Mouse (Mus musculus): ENCODE data around the gene Edar. TPM values are rescaled to one million over a fixed set of nuclear protein-coding genes. Genes with fewer than 3 reads are reported as not detected.

The Edar gene
- total and polyA plus RNA-seq, 2 experiments, result under 0.01 to 0.05 TPM

- no peaks in the 10 kb centered on the region for H3K27me3 ChIP-seq (ENCODE audit: control insufficient read depth, insufficient read depth, low read length)
These were observed 25.1 kb upstream of the Edar start for GRCm38 (mm10) chr10:58700578-58700977.

GRCm38 (mm10) chr10:58700160-58700559, 24.7 kb upstream of the Edar start:
- Histone ChIP-seq H3K9ac (ENCODE audit: low read depth, low read length) (no peak overlapping the region), H3K4me1 (ENCODE audit: control insufficient read depth, insufficient read depth, low read length) (no peaks in the 10 kb centered on the region), H3K27ac (replicated peaks; ENCODE audit: insufficient read depth, low read depth, low read length) (no peak overlapping the region), H3K27me3 (ENCODE audit: control insufficient read depth, insufficient read depth, low read length) (no peaks in the 10 kb centered on the region), H3K36me3 (ENCODE audit: control insufficient read depth, insufficient read depth, low read length) (no peaks in the 10 kb centered on the region), H3K4me3 (ENCODE audit: insufficient read depth, low read depth, low read length) (no peak overlapping the region), H3K79me2 (ENCODE audit: control insufficient read depth, insufficient read depth, low read length) (no peaks in the 10 kb centered on the region)
- DNase-seq (ENCODE audit: extremely low read depth, low read depth, low spot score), result no peak
- 47% methylated on average over 4 of the region's 4 CpGs for WGBS
- TF ChIP-seq POLR2A (IDR thresholded peaks at IDR 0.05; ENCODE audit: extremely low read depth, insufficient read depth, low read length), result no peak
- TF ChIP-seq CTCF (IDR thresholded peaks at IDR 0.05; ENCODE audit: low read depth, low read length), result no peak

More at GRCm38 (mm10) chr10:58700578-58700977, 25.1 kb upstream of the Edar start:
- Histone ChIP-seq H3K4me1 (ENCODE audit: control insufficient read depth, insufficient read depth, low read length) (no peaks in the 10 kb centered on the region), H3K4me3 (ENCODE audit: insufficient read depth, low read depth, low read length) (no peak overlapping the region), H3K36me3 (ENCODE audit: control insufficient read depth, insufficient read depth, low read length) (no peaks in the 10 kb centered on the region), H3K9ac (ENCODE audit: low read depth, low read length) (no peak overlapping the region), H3K27ac (replicated peaks; ENCODE audit: insufficient read depth, low read depth, low read length) (no peak overlapping the region), H3K79me2 (ENCODE audit: control insufficient read depth, insufficient read depth, low read length) (no peaks in the 10 kb centered on the region)
- no peak for TF ChIP-seq POLR2A (IDR thresholded peaks at IDR 0.05; ENCODE audit: extremely low read depth, insufficient read depth, low read length)
- TF ChIP-seq CTCF (IDR thresholded peaks at IDR 0.05; ENCODE audit: low read depth, low read length), result no peak
- 49% methylated on average over 6 of the region's 6 CpGs for WGBS
- DNase-seq (ENCODE audit: extremely low read depth, low read depth, low spot score), result no peak

GRCm38 (mm10) chr10:58698955-58699354, 23.5 kb upstream of the Edar start:
- no peaks in the 10 kb centered on the region for H3K36me3 ChIP-seq (ENCODE audit: control insufficient read depth, insufficient read depth, low read length)
- no peak overlapping the region for H3K9ac ChIP-seq (ENCODE audit: low read depth, low read length)
- TF ChIP-seq CTCF (IDR thresholded peaks at IDR 0.05; ENCODE audit: low read depth, low read length) (no peak), POLR2A (IDR thresholded peaks at IDR 0.05; ENCODE audit: extremely low read depth, insufficient read depth, low read length) (no peak)
- no peak overlapping the region for H3K27ac ChIP-seq (replicated peaks; ENCODE audit: insufficient read depth, low read depth, low read length)
- H3K4me3 ChIP-seq (ENCODE audit: insufficient read depth, low read depth, low read length), result no peak overlapping the region
- 76% methylated on average over 4 of the region's 4 CpGs for WGBS
- DNase-seq (ENCODE audit: extremely low read depth, low read depth, low spot score), result no peak
- no peaks in the 10 kb centered on the region for H3K79me2 ChIP-seq (ENCODE audit: control insufficient read depth, insufficient read depth, low read length)
- H3K27me3 ChIP-seq (ENCODE audit: control insufficient read depth, insufficient read depth, low read length), result no peaks in the 10 kb centered on the region
- no peaks in the 10 kb centered on the region for H3K4me1 ChIP-seq (ENCODE audit: control insufficient read depth, insufficient read depth, low read length)

- WGBS, result 71% methylated on average over 6 of the region's 7 CpGs
These were observed 15.6 kb upstream of the Edar start for GRCm38 (mm10) chr10:58691051-58691450.

GRCm38 (mm10) chr10:58679298-58679697, 3.8 kb upstream of the Edar start:
- Histone ChIP-seq H3K9ac (ENCODE audit: low read depth, low read length) (no peak overlapping the region), H3K79me2 (ENCODE audit: control insufficient read depth, insufficient read depth, low read length) (no peaks in the 10 kb centered on the region), H3K27me3 (ENCODE audit: control insufficient read depth, insufficient read depth, low read length) (no peaks in the 10 kb centered on the region; the same call in 1 of the 2 replicates), H3K27ac (replicated peaks; ENCODE audit: insufficient read depth, low read depth, low read length) (no peak overlapping the region), H3K36me3 (ENCODE audit: control insufficient read depth, insufficient read depth, low read length) (no peaks in the 10 kb centered on the region), H3K4me1 (ENCODE audit: control insufficient read depth, insufficient read depth, low read length) (no peaks in the 10 kb centered on the region), H3K4me3 (ENCODE audit: insufficient read depth, low read depth, low read length) (no peak overlapping the region)
- TF ChIP-seq CTCF (IDR thresholded peaks at IDR 0.05; ENCODE audit: low read depth, low read length), result no peak
- TF ChIP-seq POLR2A (IDR thresholded peaks at IDR 0.05; ENCODE audit: extremely low read depth, insufficient read depth, low read length), result no peak
- DNase-seq (ENCODE audit: extremely low read depth, low read depth, low spot score), result no peak
- WGBS, result 83% methylated on average over 6 of the region's 6 CpGs

More at GRCm38 (mm10) chr10:58691051-58691450, 15.6 kb upstream of the Edar start:
- H3K36me3 ChIP-seq (ENCODE audit: control insufficient read depth, insufficient read depth, low read length), result no peaks in the 10 kb centered on the region
- no peak overlapping the region for H3K9ac ChIP-seq (ENCODE audit: low read depth, low read length)
- no peak for DNase-seq (ENCODE audit: extremely low read depth, low read depth, low spot score)
- H3K4me1 ChIP-seq (ENCODE audit: control insufficient read depth, insufficient read depth, low read length), result no peaks in the 10 kb centered on the region
- no peaks in the 10 kb centered on the region for H3K27me3 ChIP-seq (ENCODE audit: control insufficient read depth, insufficient read depth, low read length)
- no peak for TF ChIP-seq CTCF (IDR thresholded peaks at IDR 0.05; ENCODE audit: low read depth, low read length)
- no peak for TF ChIP-seq POLR2A (IDR thresholded peaks at IDR 0.05; ENCODE audit: extremely low read depth, insufficient read depth, low read length)
- no peaks in the 10 kb centered on the region for H3K79me2 ChIP-seq (ENCODE audit: control insufficient read depth, insufficient read depth, low read length)
- no peak overlapping the region for H3K4me3 ChIP-seq (ENCODE audit: insufficient read depth, low read depth, low read length)
- H3K27ac ChIP-seq (replicated peaks; ENCODE audit: insufficient read depth, low read depth, low read length), result no peak overlapping the region

GRCm38 (mm10) chr10:58673278-58674061, 2.0 kb downstream of the Edar start:
- Histone ChIP-seq H3K27ac (replicated peaks; ENCODE audit: insufficient read depth, low read depth, low read length) (no peak overlapping the region), H3K4me3 (ENCODE audit: insufficient read depth, low read depth, low read length) (no peak overlapping the region), H3K36me3 (ENCODE audit: control insufficient read depth, insufficient read depth, low read length) (no peaks in the 10 kb centered on the region), H3K27me3 (ENCODE audit: control insufficient read depth, insufficient read depth, low read length) (no peaks in the 10 kb centered on the region; the same call in 1 of the 2 replicates), H3K4me1 (ENCODE audit: control insufficient read depth, insufficient read depth, low read length) (no peaks in the 10 kb centered on the region), H3K79me2 (ENCODE audit: control insufficient read depth, insufficient read depth, low read length) (no peaks in the 10 kb centered on the region), H3K9ac (ENCODE audit: low read depth, low read length) (no peak overlapping the region)
- WGBS, result 36% methylated on average over 15 of the region's 15 CpGs
- DNase-seq (ENCODE audit: extremely low read depth, low read depth, low spot score), result peak; percentile 23
- TF ChIP-seq POLR2A (IDR thresholded peaks at IDR 0.05; ENCODE audit: extremely low read depth, insufficient read depth, low read length), result no peak
- TF ChIP-seq CTCF (IDR thresholded peaks at IDR 0.05; ENCODE audit: low read depth, low read length), result peak; percentile 60

All from liver, adult 2 months (tissue).